Mouse (Mus musculus): Measurements from ENCODE around the gene Plau. TPM values are rescaled to one million over a fixed set of nuclear protein-coding genes. Genes with fewer than 3 reads are reported as not detected.
A peak's percentile ranks its signal among the peaks of the same experiment; 100 is the strongest.

Gene Plau
- total and polyA plus RNA-seq, 2 experiments from 2014 or later, result 0.39 to 1.4 TPM

GRCm38 (mm10) chr14:20886266-20886665, 49.8 kb downstream of the Plau start:
- H3K4me2 ChIP-seq (ENCODE audit: low read depth, low read length), result no peak overlapping the region
- H3K4me3 ChIP-seq (ENCODE audit: low read length), result no peak overlapping the region
- no peak for DNase-seq (ENCODE audit: low spot score)
- H3K9me3 ChIP-seq (ENCODE audit: low read length), result no peaks in the 10 kb centered on the region
- ATAC-seq, result no peak
- H3K27ac ChIP-seq, result no peak overlapping the region
- H3K27me3 ChIP-seq (ENCODE audit: insufficient read depth, low read length), result no peaks in the 10 kb centered on the region
- no peaks in the 10 kb centered on the region for H3K36me3 ChIP-seq (ENCODE audit: insufficient read depth, low read length)
- 36% methylated on average over 4 of the region's 4 CpGs for WGBS
- H3K9ac ChIP-seq (replicated peaks; ENCODE audit: low read length), result no peak overlapping the region
- H3K4me1 ChIP-seq (ENCODE audit: insufficient read depth, low read length), result no peaks in the 10 kb centered on the region
- peak; percentile 23; the same call in 1 of the 2 replicates for TF ChIP-seq CTCF (IDR thresholded peaks at IDR 0.05; ENCODE audit: low read depth)

- H3K9ac ChIP-seq (replicated peaks; ENCODE audit: low read length), result no peak overlapping the region
- H3K27me3 ChIP-seq (ENCODE audit: insufficient read depth, low read length), result no peaks in the 10 kb centered on the region
- no peak overlapping the region for H3K4me3 ChIP-seq (ENCODE audit: low read length)
- DNase-seq (ENCODE audit: low spot score) (no peak), ATAC-seq (no peak)
- WGBS, result 92% methylated on average over 7 of the region's 7 CpGs
- no peaks in the 10 kb centered on the region for H3K9me3 ChIP-seq (ENCODE audit: low read length)
- no peak for TF ChIP-seq CTCF (IDR thresholded peaks at IDR 0.05; ENCODE audit: low read depth)
- no peak overlapping the region for H3K27ac ChIP-seq
- H3K36me3 ChIP-seq (ENCODE audit: insufficient read depth, low read length), result no peaks in the 10 kb centered on the region
- peaks cover 3% of the 10 kb centered on the region; the same call in 1 of the 2 replicates for H3K4me1 ChIP-seq (ENCODE audit: insufficient read depth, low read length)
- H3K4me2 ChIP-seq (ENCODE audit: low read depth, low read length), result no peak overlapping the region
Measured at GRCm38 (mm10) chr14:20887541-20888085, 51.2 kb downstream of the Plau start.

- ATAC-seq, result peak; percentile 85
Measured at GRCm38 (mm10) chr14:20891941-20892402, 55.5 kb downstream of the Plau start.

More at GRCm38 (mm10) chr14:20891941-20892402, 55.5 kb downstream of the Plau start:
- Histone ChIP-seq H3K4me3 (ENCODE audit: low read length) (no peak overlapping the region), H3K27ac (no peak overlapping the region), H3K9ac (replicated peaks; ENCODE audit: low read length) (no peak overlapping the region), H3K4me2 (ENCODE audit: low read depth, low read length) (peak overlapping the region; percentile 24; the same call in 1 of the 2 replicates), H3K4me1 (ENCODE audit: insufficient read depth, low read length) (peaks cover 3% of the 10 kb centered on the region; the same call in 1 of the 2 replicates), H3K27me3 (ENCODE audit: insufficient read depth, low read length) (no peaks in the 10 kb centered on the region), H3K9me3 (ENCODE audit: low read length) (no peaks in the 10 kb centered on the region), H3K36me3 (ENCODE audit: insufficient read depth, low read length) (no peaks in the 10 kb centered on the region)
- 19% methylated on average over 9 of the region's 9 CpGs for WGBS
- DNase-seq (ENCODE audit: low spot score), result peak; percentile 75
- TF ChIP-seq CTCF (IDR thresholded peaks at IDR 0.05; ENCODE audit: low read depth), result no peak

Other genes with a start within 250 kb of the Plau start
- 27.5 and 30.2 TPM in 2 replicates for gene Usp54, start 195.6 kb upstream of the Plau start, total RNA-seq (2014; rRNA removed)
- gene Usp54, start 195.6 kb upstream of the Plau start, polyA plus RNA-seq (2015; fragmentation: Nextera tagmentation; extraction: Ambion mirVana), result 5.8 and 5.9 TPM in 2 replicates
- 1.4 TPM in 1 of 2 replicates, not detected in the other for gene Myoz1, start 180.1 kb upstream of the Plau start, total RNA-seq (2014; rRNA removed)
- 0.35 TPM in 1 of 2 replicates, not detected in the other for gene Myoz1, start 180.1 kb upstream of the Plau start, polyA plus RNA-seq (2015; fragmentation: Nextera tagmentation; extraction: Ambion mirVana)
- 0.11 and 0.52 TPM in 2 replicates for gene Synpo2l, start 168.3 kb upstream of the Plau start, total RNA-seq (2014; rRNA removed)
- gene Synpo2l, start 168.3 kb upstream of the Plau start, polyA plus RNA-seq (2015; fragmentation: Nextera tagmentation; extraction: Ambion mirVana), result 0.20 and 0.23 TPM in 2 replicates
- 166 and 179 TPM in 2 replicates for gene Sec24c, start 162.4 kb upstream of the Plau start, total RNA-seq (2014; rRNA removed)
- 52.5 and 58.7 TPM in 2 replicates for gene Sec24c, start 162.4 kb upstream of the Plau start, polyA plus RNA-seq (2015; fragmentation: Nextera tagmentation; extraction: Ambion mirVana)
- gene Fut11, start 141.7 kb upstream of the Plau start, total RNA-seq (2014; rRNA removed), result 18.0 and 19.2 TPM in 2 replicates
- gene Fut11, start 141.7 kb upstream of the Plau start, polyA plus RNA-seq (2015; fragmentation: Nextera tagmentation; extraction: Ambion mirVana), result 24.5 and 26.2 TPM in 2 replicates
- 122 and 147 TPM in 2 replicates for gene Chchd1, start 133.7 kb upstream of the Plau start, total RNA-seq (2014; rRNA removed)
- 188 and 193 TPM in 2 replicates for gene Chchd1, start 133.7 kb upstream of the Plau start, polyA plus RNA-seq (2015; fragmentation: Nextera tagmentation; extraction: Ambion mirVana)
- gene Zswim8, start 129.1 kb upstream of the Plau start, total RNA-seq (2014; rRNA removed), result 149 and 159 TPM in 2 replicates
- gene Zswim8, start 129.1 kb upstream of the Plau start, polyA plus RNA-seq (2015; fragmentation: Nextera tagmentation; extraction: Ambion mirVana), result 31.3 and 36.8 TPM in 2 replicates
- 19.8 and 23.2 TPM in 2 replicates for gene Ndst2, start 102.1 kb upstream of the Plau start, total RNA-seq (2014; rRNA removed)
- gene Ndst2, start 102.1 kb upstream of the Plau start, polyA plus RNA-seq (2015; fragmentation: Nextera tagmentation; extraction: Ambion mirVana), result 12.4 and 16.7 TPM in 2 replicates
- gene Camk2g, start 42.6 kb upstream of the Plau start, total RNA-seq (2014; rRNA removed), result 204 and 248 TPM in 2 replicates
- 291 and 299 TPM in 2 replicates for gene Camk2g, start 42.6 kb upstream of the Plau start, polyA plus RNA-seq (2015; fragmentation: Nextera tagmentation; extraction: Ambion mirVana)
- 24.3 and 26.5 TPM in 2 replicates for gene Vcl, start 92.7 kb downstream of the Plau start, total RNA-seq (2014; rRNA removed)
- gene Vcl, start 92.7 kb downstream of the Plau start, polyA plus RNA-seq (2015; fragmentation: Nextera tagmentation; extraction: Ambion mirVana), result 9.8 and 10.4 TPM in 2 replicates
- 53.6 and 55.2 TPM in 2 replicates for gene Ap3m1, start 215.8 kb downstream of the Plau start, total RNA-seq (2014; rRNA removed)
- gene Ap3m1, start 215.8 kb downstream of the Plau start, polyA plus RNA-seq (2015; fragmentation: Nextera tagmentation; extraction: Ambion mirVana), result 56.7 and 58.2 TPM in 2 replicates
- gene Adk, start 215.9 kb downstream of the Plau start, total RNA-seq (2014; rRNA removed), result 21.4 and 27.4 TPM in 2 replicates
- 63.5 and 65.2 TPM in 2 replicates for gene Adk, start 215.9 kb downstream of the Plau start, polyA plus RNA-seq (2015; fragmentation: Nextera tagmentation; extraction: Ambion mirVana)